Mouse (Mus musculus): ENCODE measurements around the gene Pex10.
"Not testable (repeated sequence)": the region's sequence is repeated elsewhere in the genome, so short reads cannot be mapped to it uniquely, and the experiment has no call there.

The Pex10 gene

GRCm38 (mm10) chr4:155065970-155066833, 614 bp upstream of the Pex10 start:
- peak; percentile 91 for DNase-seq

- DNase-seq: no peak
These were observed 1.6 kb downstream of the Pex10 start for GRCm38 (mm10) chr4:155068357-155068972.

- no peak for DNase-seq
These were observed 2.4 kb downstream of the Pex10 start for GRCm38 (mm10) chr4:155069191-155069590.

- no peak for DNase-seq
These were observed 3.4 kb downstream of the Pex10 start for GRCm38 (mm10) chr4:155070199-155070598.

- peak; percentile 85 for DNase-seq
These were observed 4.1 kb downstream of the Pex10 start for GRCm38 (mm10) chr4:155070921-155071320.

- no peak for DNase-seq
These were observed 7.6 kb downstream of the Pex10 start for GRCm38 (mm10) chr4:155074418-155074817.

- no peak for DNase-seq
These were observed 8.3 kb downstream of the Pex10 start for GRCm38 (mm10) chr4:155075137-155075536.

- DNase-seq: no peak
These were observed 9.0 kb downstream of the Pex10 start for GRCm38 (mm10) chr4:155075813-155076212.

GRCm38 (mm10) chr4:155076677-155077076, 9.9 kb downstream of the Pex10 start:
- DNase-seq: peak; percentile 56

GRCm38 (mm10) chr4:155078808-155079207, 12.0 kb downstream of the Pex10 start:
- not testable (repeated sequence) for DNase-seq

GRCm38 (mm10) chr4:155079666-155080065, 12.8 kb downstream of the Pex10 start:
- DNase-seq: no peak

GRCm38 (mm10) chr4:155083553-155083952, 16.7 kb downstream of the Pex10 start:
- DNase-seq: peak; percentile 48

GRCm38 (mm10) chr4:155084351-155084750, 17.5 kb downstream of the Pex10 start:
- DNase-seq: peak; percentile 30

GRCm38 (mm10) chr4:155085206-155086107, 18.6 kb downstream of the Pex10 start:
- DNase-seq: no peak

GRCm38 (mm10) chr4:155086108-155087024, 19.6 kb downstream of the Pex10 start, which contains the start of the genes Rer1 and Morn1:
Gene Rer1 (minus strand): TSS chr4:155086382.
Gene Morn1 (plus strand): TSS chr4:155086577.
- peak; percentile 100 for DNase-seq

GRCm38 (mm10) chr4:155089241-155089640, 22.4 kb downstream of the Pex10 start:
- DNase-seq: no peak

GRCm38 (mm10) chr4:155090147-155090546, 23.3 kb downstream of the Pex10 start:
- DNase-seq: no peak

GRCm38 (mm10) chr4:155090688-155091449, 24.1 kb downstream of the Pex10 start:
- no peak for DNase-seq

GRCm38 (mm10) chr4:155092718-155093430, 26.1 kb downstream of the Pex10 start:
- DNase-seq: no peak

GRCm38 (mm10) chr4:155093431-155094149, 26.8 kb downstream of the Pex10 start:
- DNase-seq: no peak

Data from kidney, postnatal 14 days (tissue).